Mouse (Mus musculus): ENCODE results near the gene Shld2. TPM values are rescaled to one million over a fixed set of nuclear protein-coding genes. Genes with fewer than 3 reads are reported as not detected.

The Shld2 gene
- polyA plus RNA-seq, 1 experiment from 2014 or later, result 8.0 TPM

DNA sequence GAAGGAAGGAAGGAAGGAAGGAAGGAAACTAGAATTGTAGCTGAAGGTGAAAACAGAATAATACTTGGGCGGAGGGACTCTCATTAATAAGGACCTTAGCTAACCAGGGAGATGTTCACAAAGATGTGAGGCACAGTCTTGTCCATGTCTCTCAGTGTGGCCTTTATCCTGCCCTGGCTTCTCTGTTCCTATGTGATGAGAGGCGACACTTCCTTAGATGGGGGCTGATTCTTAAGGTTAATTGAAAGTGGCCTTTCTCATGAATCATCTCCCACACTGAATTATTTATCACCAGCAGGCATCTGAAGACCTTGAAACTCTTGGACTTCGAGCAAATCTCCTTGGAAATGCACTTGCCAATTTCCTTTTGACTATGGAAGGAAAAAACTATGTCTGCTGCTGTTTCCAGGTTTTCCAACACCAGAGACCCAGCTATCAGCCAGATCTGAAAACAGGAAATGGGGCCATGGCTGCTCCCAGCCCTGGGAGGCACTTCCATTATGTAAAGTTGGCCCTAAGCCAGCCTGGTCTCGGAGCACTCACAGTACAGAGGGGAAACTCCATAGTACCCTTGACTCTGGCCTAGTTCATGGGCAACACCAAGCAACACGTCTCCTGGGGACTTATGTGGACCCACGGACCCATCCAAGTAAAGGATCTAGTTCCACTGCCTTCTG, 94.7 kb downstream of the Shld2 start:
- Histone ChIP-seq H3K27me3 (peaks cover 25% of the 10 kb centered on the region), H3K9ac (no peak overlapping the region), H3K4me3 (no peak overlapping the region), H3K4me1 (replicated peaks) (peaks cover 10% of the 10 kb centered on the region), H3K27ac (no peak overlapping the region), H3K4me2 (no peak overlapping the region), H3K9me3 (replicated peaks) (no peaks in the 10 kb centered on the region), H3K36me3 (no peaks in the 10 kb centered on the region)
- 52% methylated on average over 6 of the region's 6 CpGs for WGBS
- peak; percentile 72; the same call in 1 of the 2 replicates for ATAC-seq (replicated peaks; ENCODE audit: insufficient number of reproducible peaks, insufficient read depth, low FRiP score, low read depth)

DNA sequence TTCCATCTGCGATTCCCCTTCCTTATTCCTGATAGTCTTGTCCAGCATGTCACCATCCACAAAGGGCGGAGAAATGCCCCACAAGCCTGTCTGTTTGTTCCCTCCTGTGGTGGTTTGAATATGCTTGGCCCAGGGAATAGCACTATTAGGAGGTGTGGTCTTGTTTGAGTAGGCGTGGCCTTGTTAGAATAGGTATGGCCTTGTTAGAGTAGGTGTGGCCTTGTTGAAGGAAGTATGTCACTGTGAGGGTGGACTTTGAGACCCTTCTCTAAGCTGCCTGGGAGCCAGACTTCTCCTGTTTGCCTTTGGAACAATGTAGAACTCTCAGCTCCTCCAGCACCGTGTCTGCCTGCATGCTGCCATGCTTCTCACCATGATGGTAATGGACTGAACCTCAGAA, 100.4 kb downstream of the Shld2 start:
- Histone ChIP-seq H3K27ac (no peak overlapping the region), H3K36me3 (no peaks in the 10 kb centered on the region), H3K9me3 (replicated peaks) (no peaks in the 10 kb centered on the region), H3K4me3 (no peak overlapping the region), H3K9ac (no peak overlapping the region), H3K4me2 (no peak overlapping the region), H3K27me3 (no peaks in the 10 kb centered on the region), H3K4me1 (replicated peaks) (no peaks in the 10 kb centered on the region)
- no peak for ATAC-seq (replicated peaks; ENCODE audit: insufficient number of reproducible peaks, insufficient read depth, low FRiP score, low read depth)
- WGBS, result 80% methylated on average over 4 of the region's 4 CpGs

DNA sequence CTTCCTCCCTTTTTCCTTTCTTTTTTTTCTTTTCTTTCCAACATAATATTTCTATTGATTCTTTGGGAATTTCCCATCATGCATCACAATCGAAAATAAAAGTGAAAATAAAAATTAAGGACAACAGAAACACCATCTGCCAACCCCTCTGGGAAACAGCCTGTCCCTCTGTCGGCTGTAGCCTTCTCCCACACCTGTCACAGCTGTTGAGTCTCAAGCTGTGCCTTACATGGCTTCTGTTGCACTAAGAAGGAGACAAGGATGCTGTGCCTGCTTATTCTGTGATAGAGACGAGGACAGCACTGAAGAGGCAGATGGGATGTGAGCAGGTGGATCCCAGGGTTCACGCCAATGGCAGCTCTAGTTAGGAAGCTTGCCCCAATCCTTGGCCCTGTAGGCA, 101.2 kb downstream of the Shld2 start:
- Histone ChIP-seq H3K9ac (no peak overlapping the region), H3K4me3 (no peak overlapping the region), H3K36me3 (no peaks in the 10 kb centered on the region), H3K9me3 (replicated peaks) (no peaks in the 10 kb centered on the region), H3K4me2 (no peak overlapping the region), H3K27me3 (no peaks in the 10 kb centered on the region), H3K4me1 (replicated peaks) (no peaks in the 10 kb centered on the region), H3K27ac (no peak overlapping the region)
- ATAC-seq (replicated peaks; ENCODE audit: insufficient number of reproducible peaks, insufficient read depth, low FRiP score, low read depth), result no peak
- 53% methylated on average over 4 of the region's 4 CpGs for WGBS

DNA sequence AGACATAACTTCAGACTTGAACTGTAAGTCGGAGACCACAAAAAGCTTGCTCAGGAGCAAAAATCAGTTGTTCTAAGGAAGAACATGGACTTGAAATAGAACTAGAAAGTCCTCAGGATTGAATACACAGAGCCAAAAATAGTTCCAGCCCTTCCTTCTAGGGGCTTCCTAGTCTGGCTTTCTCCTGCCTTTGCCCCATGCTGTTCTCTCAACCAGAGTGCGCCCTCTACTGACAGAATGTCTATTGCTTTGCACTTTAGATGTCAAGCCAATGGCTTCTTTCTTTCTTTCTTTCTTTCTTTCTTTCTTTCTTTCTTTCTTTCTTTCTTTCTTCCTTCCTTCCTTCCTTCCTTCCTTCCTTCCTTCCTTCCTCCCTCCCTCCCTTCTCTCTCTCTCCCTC, 101.6 kb downstream of the Shld2 start:
- no peak overlapping the region for H3K4me3 ChIP-seq
- no peaks in the 10 kb centered on the region for H3K4me1 ChIP-seq (replicated peaks)
- H3K27ac ChIP-seq, result no peak overlapping the region
- H3K36me3 ChIP-seq, result no peaks in the 10 kb centered on the region
- H3K27me3 ChIP-seq, result no peaks in the 10 kb centered on the region
- H3K4me2 ChIP-seq, result no peak overlapping the region
- 43% methylated on average over 2 of the region's 2 CpGs for WGBS
- H3K9ac ChIP-seq, result no peak overlapping the region
- no peak for ATAC-seq (replicated peaks; ENCODE audit: insufficient number of reproducible peaks, insufficient read depth, low FRiP score, low read depth)
- H3K9me3 ChIP-seq (replicated peaks), result no peaks in the 10 kb centered on the region

DNA sequence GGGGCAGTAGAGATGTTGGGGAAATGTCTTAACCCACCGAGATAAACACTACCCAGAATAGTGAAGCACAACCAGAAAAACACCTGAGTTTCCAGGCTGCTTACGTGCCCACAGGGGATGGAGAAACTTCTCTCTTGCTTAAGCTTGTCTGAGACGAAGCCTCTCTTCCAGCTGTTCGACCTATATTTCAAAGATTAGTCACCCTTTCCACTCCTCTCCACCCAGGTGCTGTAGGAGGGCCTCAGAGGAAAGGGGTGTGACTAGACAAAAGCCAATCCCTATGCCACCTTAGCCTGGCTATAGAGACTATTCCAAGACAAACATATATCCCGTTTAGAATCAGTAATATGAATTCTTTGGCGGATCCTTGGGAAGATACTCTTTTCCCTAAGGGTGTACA, 102.3 kb downstream of the Shld2 start:
- H3K4me1 ChIP-seq (replicated peaks), result no peaks in the 10 kb centered on the region
- 69% methylated on average over 6 of the region's 6 CpGs for WGBS
- no peak overlapping the region for H3K4me2 ChIP-seq
- no peaks in the 10 kb centered on the region for H3K36me3 ChIP-seq
- no peaks in the 10 kb centered on the region for H3K27me3 ChIP-seq
- no peak overlapping the region for H3K27ac ChIP-seq
- H3K9ac ChIP-seq, result no peak overlapping the region
- H3K9me3 ChIP-seq (replicated peaks), result no peaks in the 10 kb centered on the region
- no peak for ATAC-seq (replicated peaks; ENCODE audit: insufficient number of reproducible peaks, insufficient read depth, low FRiP score, low read depth)
- H3K4me3 ChIP-seq, result no peak overlapping the region

DNA sequence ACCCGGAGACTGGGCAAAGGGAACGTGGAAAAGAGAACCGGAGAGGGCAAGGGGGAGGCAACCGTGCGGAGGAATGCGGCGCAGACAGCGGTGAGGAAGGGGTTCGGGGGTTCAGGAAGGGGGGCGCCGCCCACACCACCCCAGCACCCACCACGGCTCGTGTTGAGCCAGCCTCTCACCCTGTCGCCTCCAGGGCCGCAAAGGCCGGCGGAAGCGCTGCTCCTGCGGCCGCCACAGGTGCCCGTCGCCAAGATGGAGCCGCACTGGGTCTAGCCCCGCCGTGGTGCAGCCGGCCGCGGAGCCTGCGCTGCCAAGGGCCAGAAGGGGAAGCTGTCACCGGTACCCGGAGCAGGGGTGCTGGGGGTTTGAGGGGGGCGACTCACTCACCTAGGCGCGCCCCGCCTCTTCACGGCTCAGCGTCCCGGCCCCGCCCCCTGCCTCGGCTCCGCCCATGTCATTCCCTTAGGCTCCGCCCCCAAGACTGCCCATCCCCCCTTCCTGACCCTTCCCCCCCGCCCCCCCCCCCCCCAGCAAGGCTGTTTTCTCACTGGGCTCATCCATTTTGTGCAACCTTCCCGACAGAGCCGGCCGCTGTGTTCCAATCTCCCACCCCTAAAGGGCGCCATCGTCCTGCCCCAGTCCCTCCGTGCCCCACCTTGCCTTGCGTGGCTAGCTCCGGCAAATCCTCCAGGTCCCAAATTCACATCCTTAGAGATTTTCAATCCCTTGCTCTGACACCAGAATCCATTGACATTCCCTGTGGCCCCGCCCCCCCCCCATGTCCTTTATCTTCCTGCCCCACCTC, 108.9 kb downstream of the Shld2 start, which contains the start of gene Gprin2:
Gprin2 (minus strand) TSS at position 423 of the 805 bp plus-strand sequence.
- H3K9me3 ChIP-seq (replicated peaks), result no peaks in the 10 kb centered on the region
- no peak within 1 kb of the TSS for H3K27ac ChIP-seq
- no peaks in the 10 kb centered on the region for H3K36me3 ChIP-seq
- peaks cover 9% of the 10 kb centered on the region for H3K4me1 ChIP-seq (replicated peaks)
- WGBS, result 3% methylated on average over 49 of the region's 52 CpGs
- peak within 1 kb of the TSS; percentile 70 for H3K4me3 ChIP-seq
- peaks cover 18% of the 10 kb centered on the region for H3K27me3 ChIP-seq
- ATAC-seq (replicated peaks; ENCODE audit: insufficient number of reproducible peaks, insufficient read depth, low FRiP score, low read depth), result no peak; the same call in 1 of the 2 replicates
- H3K4me2 ChIP-seq, result peak within 1 kb of the TSS; percentile 99
- H3K9ac ChIP-seq, result peak within 1 kb of the TSS; percentile 59

DNA sequence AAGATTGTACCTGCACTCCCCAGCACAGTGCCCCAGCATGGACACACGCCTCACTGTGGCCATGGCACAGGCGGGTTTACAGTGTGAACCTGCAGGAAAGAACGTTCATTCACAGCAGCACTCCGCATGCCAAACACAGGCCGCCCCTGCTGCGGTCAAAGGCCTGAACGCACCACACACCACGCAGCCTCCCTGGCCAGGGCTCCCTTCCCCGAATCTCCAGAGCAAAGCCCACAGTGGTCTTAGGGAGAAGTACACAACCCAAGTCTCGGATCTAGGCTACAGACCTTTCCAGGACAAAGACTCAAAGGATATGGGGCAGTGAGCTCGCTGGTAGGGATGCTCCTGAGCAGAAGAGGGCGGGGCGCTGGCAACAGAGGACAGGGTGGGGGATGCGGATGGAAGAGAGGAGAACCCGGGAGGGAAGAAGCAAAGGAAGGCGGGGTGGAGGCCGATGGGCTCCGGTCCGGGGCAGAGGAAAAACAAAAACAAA, 109.5 kb downstream of the Shld2 start:
- peaks cover 12% of the 10 kb centered on the region for H3K4me1 ChIP-seq (replicated peaks)
- peak overlapping the region; percentile 99 for H3K4me2 ChIP-seq
- H3K9me3 ChIP-seq (replicated peaks), result no peaks in the 10 kb centered on the region
- H3K27me3 ChIP-seq, result peaks cover 18% of the 10 kb centered on the region
- no peak overlapping the region for H3K27ac ChIP-seq
- H3K4me3 ChIP-seq, result peak overlapping the region; percentile 70
- peak; percentile 59; the same call in 1 of the 2 replicates for ATAC-seq (replicated peaks; ENCODE audit: insufficient number of reproducible peaks, insufficient read depth, low FRiP score, low read depth)
- H3K36me3 ChIP-seq, result no peaks in the 10 kb centered on the region
- H3K9ac ChIP-seq, result peak overlapping the region; percentile 59
- WGBS, result 10% methylated on average over 19 of the region's 19 CpGs

DNA sequence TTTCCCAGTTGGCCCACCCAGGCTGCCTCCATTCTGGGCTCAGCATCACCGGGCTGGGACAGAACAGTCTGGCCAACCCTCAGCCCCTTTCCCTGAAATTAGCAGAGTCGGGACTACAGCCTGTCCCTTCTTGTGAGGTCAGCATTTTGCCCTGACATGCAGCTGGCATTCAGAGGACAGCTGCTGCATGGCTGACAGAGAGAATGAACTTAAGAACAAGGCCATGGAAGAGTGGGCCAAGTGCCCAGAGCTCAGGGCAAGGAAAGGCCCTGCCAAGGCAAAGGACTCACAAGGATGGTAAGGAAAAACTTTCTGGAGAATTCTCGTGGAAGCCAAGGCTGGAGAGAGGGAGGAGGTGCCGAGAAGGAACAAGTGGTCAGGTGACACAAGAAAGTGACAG, 113.6 kb downstream of the Shld2 start:
- Histone ChIP-seq H3K9me3 (replicated peaks) (no peaks in the 10 kb centered on the region), H3K4me1 (replicated peaks) (peaks cover 12% of the 10 kb centered on the region), H3K27ac (no peak overlapping the region), H3K4me3 (no peak overlapping the region), H3K36me3 (no peaks in the 10 kb centered on the region), H3K9ac (no peak overlapping the region), H3K4me2 (no peak overlapping the region), H3K27me3 (peaks cover 13% of the 10 kb centered on the region)
- no peak for ATAC-seq (replicated peaks; ENCODE audit: insufficient number of reproducible peaks, insufficient read depth, low FRiP score, low read depth)
- WGBS, result 41% methylated on average over 4 of the region's 4 CpGs

DNA sequence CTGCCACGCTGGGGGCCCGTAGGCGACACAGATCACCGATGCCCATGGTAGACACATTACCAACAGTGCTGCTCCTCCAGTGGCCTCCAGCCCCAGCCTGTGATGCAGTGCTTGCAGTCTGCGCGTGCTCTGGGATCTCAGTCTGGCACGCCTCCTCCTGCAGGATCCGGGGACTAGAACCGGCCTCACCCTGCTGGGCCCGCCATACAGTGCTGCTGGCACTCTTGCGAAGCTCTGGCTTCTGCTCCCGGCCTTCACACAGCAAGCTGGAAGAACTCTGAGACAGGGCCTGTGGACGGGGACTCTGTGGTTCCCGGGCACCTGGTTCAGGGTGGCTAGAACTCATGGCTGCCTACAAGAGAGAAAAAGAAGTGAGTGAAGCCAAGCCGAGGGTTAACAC, 114.8 kb downstream of the Shld2 start:
- WGBS, result 85% methylated on average over 15 of the region's 15 CpGs
- no peak overlapping the region for H3K4me3 ChIP-seq

DNA sequence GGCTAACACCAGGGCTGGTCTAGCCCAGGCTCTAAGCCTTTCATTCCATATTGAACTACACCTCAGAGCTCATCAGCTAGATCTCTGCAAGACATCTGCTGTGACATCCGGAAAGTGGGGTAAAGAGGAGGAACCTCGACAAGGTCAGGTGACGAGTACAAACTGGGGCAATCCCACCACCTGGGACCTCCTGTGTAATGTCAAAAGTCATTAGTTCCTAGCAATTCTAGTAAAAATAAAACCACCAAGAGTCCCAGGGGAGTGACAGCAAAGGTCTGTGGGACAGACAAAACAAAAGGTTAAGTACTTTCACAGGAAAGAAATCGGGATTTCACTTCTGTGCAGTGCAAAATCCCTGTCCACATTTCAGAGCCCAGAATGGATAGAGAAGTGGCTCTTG, 116.4 kb downstream of the Shld2 start:
- 83% methylated on average over 4 of the region's 4 CpGs for WGBS

More for the DNA sequence above, 114.8 kb downstream of the Shld2 start:
- Histone ChIP-seq H3K36me3 (no peaks in the 10 kb centered on the region), H3K27ac (no peak overlapping the region), H3K4me1 (replicated peaks) (0 out of 2 replicates have a peak, but pooled peaks cover 2% of the 10 kb centered on the region), H3K4me2 (no peak overlapping the region), H3K9me3 (replicated peaks) (no peaks in the 10 kb centered on the region), H3K27me3 (peaks cover 10% of the 10 kb centered on the region), H3K9ac (no peak overlapping the region)
- ATAC-seq (replicated peaks; ENCODE audit: insufficient number of reproducible peaks, insufficient read depth, low FRiP score, low read depth), result no peak

DNA sequence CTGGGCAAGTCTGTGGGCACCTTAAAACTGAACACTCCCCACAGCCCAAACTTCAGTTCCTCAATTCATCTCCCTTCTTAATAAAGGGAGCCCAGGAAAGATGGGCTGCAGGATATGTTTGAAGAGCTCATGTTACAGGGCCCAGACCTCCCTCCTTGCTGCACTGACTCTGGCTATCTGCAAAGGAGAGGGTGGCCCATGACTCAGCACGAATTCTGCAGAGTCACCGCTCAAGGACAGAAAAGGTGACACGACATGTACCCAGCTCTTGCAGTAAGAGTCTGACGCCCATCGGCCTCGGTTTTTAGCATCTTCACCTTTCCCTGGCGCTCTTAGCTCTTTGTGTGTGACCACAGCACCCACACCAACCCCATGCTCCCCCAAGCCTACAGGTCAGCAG, 119.9 kb downstream of the Shld2 start:
- H3K9ac ChIP-seq, result no peak overlapping the region
- no peak for ATAC-seq (replicated peaks; ENCODE audit: insufficient number of reproducible peaks, insufficient read depth, low FRiP score, low read depth)
- H3K4me3 ChIP-seq, result no peak overlapping the region
- H3K27me3 ChIP-seq, result no peaks in the 10 kb centered on the region
- WGBS, result 63% methylated on average over 7 of the region's 7 CpGs
- no peak overlapping the region for H3K4me2 ChIP-seq
- no peaks in the 10 kb centered on the region for H3K4me1 ChIP-seq (replicated peaks)
- no peak overlapping the region for H3K27ac ChIP-seq
- no peaks in the 10 kb centered on the region for H3K9me3 ChIP-seq (replicated peaks)
- no peaks in the 10 kb centered on the region for H3K36me3 ChIP-seq

More for the DNA sequence above, 116.4 kb downstream of the Shld2 start:
- Histone ChIP-seq H3K9ac (no peak overlapping the region), H3K27me3 (peaks cover 2% of the 10 kb centered on the region; the same call in 1 of the 2 replicates), H3K36me3 (no peaks in the 10 kb centered on the region), H3K9me3 (replicated peaks) (no peaks in the 10 kb centered on the region), H3K4me1 (replicated peaks) (0 out of 2 replicates have a peak, but pooled peaks cover 2% of the 10 kb centered on the region), H3K4me3 (no peak overlapping the region), H3K27ac (no peak overlapping the region), H3K4me2 (no peak overlapping the region)
- ATAC-seq (replicated peaks; ENCODE audit: insufficient number of reproducible peaks, insufficient read depth, low FRiP score, low read depth), result no peak

All from heart, embryonic 15.5 days (tissue).